Mouse (Mus musculus): ENCODE results near the gene Olfr385.

DNA sequence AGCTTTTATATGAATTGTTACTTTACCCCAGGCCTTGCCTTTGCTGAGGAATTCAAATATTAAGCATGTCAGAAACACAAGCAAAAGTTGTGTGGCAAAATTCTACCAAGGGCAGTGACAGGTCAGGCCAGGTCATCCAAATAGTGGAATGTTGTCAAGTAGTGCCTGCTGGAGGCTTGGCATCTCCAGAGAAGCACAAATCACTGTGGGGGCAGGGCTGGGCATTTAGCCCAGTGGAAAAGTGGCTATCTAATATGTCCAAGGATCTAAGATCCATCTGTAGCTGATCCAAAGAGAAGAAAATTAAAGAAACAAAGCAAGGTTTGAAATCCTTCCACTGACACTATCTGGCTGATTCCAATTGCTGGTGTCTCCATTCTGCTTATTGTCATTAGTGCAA lies 12.9 kb downstream of the Olfr385 start:
- TF ChIP-seq CTCF (IDR thresholded peaks at IDR 0.05; ENCODE audit: low read depth): no peak
- TF ChIP-seq EP300 (optimal IDR thresholded peaks at IDR 0.05): no peak
